Comparison of ENCODE assay signal across 18 mouse cellular contexts in genomic region chr12:102108851-102109250, GRCm38 (mm10). TPM values are rescaled to one million over a fixed set of nuclear protein-coding genes. Genes with fewer than 3 reads are reported as not detected.
"Had no signal": no experiment of that assay in that cellular context is flagged by ENCODE, and none has a peak within 500 bp of the region (broad histone marks: within the 10 kb centered on the region; RNA-seq: fewer than 3 reads in every experiment).

No protein-coding gene starts in this region.

- H3K27me3 ChIP-seq: neural tube, embryonic 15.5 days; stomach, embryonic 15.5 days had no signal

- DNase-seq: retina, postnatal 1 day; right cerebral cortex, adult 18-20 months; right cerebral cortex, postnatal 14 days; right cerebral cortex, postnatal 25 days; right cerebral cortex, postnatal 4 days; spleen, adult 18-20 months; thymus, adult 18-20 months; thymus, adult 2 months; thymus, postnatal 14 days; thymus, postnatal 25 days; thymus, postnatal 36 days; thymus, postnatal 4 days had no signal

- H3K4me2 ChIP-seq: neural tube, embryonic 15.5 days; stomach, embryonic 15.5 days had no signal

- H3K4me1 ChIP-seq: stomach, embryonic 15.5 days had no signal

- H3K9me3 ChIP-seq: neural tube, embryonic 15.5 days; stomach, embryonic 15.5 days had no signal

- H3K9ac ChIP-seq: neural tube, embryonic 15.5 days; stomach, embryonic 15.5 days had no signal

- H3K36me3 ChIP-seq: neural tube, embryonic 15.5 days; stomach, embryonic 15.5 days had no signal

- H3K4me3 ChIP-seq: neural tube, embryonic 15.5 days; stomach, embryonic 15.5 days had no signal

- H3K27ac ChIP-seq: neural tube, embryonic 15.5 days; stomach, embryonic 15.5 days; stomach, postnatal 0 days had no signal

RNA-seq across cellular contexts. Expression of gene Slc24a4, which starts 19.7 kb away (rescaled TPM):
- total RNA-seq: neutrophil, adult 5-6 weeks had no signal
- polyA plus RNA-seq: small intestine, adult 2 months; spleen, adult 2 months had no signal
